Mouse (Mus musculus): ENCODE data around the gene Capn9. TPM values are rescaled to one million over a fixed set of nuclear protein-coding genes. Genes with fewer than 3 reads are reported as not detected.
A peak's percentile ranks its signal among the peaks of the same experiment; 100 is the strongest.

Gene Capn9
- not detected in 2 replicates for polyA plus RNA-seq (2012; rRNA removed)

- Histone ChIP-seq H3K36me3 (ENCODE audit: control insufficient read depth, insufficient read depth, low read length) (no peaks in the 10 kb centered on the region), H3K4me3 (ENCODE audit: insufficient read depth, low read depth, low read length) (no peak within 1 kb of the TSS), H3K27ac (ENCODE audit: insufficient read depth, low read depth, low read length) (no peak within 1 kb of the TSS), H3K27me3 (replicated peaks; ENCODE audit: control insufficient read depth, insufficient read depth, low read length) (no peaks in the 10 kb centered on the region), H3K4me1 (ENCODE audit: control insufficient read depth, insufficient read depth, low read length) (no peaks in the 10 kb centered on the region; the same call in 1 of the 2 replicates)
- TF ChIP-seq CTCF (conservative IDR thresholded peaks at IDR 0.05; ENCODE audit: insufficient read depth, insufficient read length, low read depth, low read length) (no peak), POLR2A (IDR thresholded peaks at IDR 0.05; ENCODE audit: low read depth, low read length) (no peak)
- WGBS: 73% methylated on average over 8 of the region's 8 CpGs
- DNase-seq: no peak
Observed at GRCm38 (mm10) chr8:124575811-124576210, at the start of gene Capn9. Gene Capn9, plus strand, starts transcription at chr8:124576111.

- Histone ChIP-seq H3K36me3 (ENCODE audit: control insufficient read depth, insufficient read depth, low read length) (no peaks in the 10 kb centered on the region; the same call in 1 of the 2 replicates), H3K27me3 (replicated peaks; ENCODE audit: control insufficient read depth, insufficient read depth, low read length) (no peaks in the 10 kb centered on the region), H3K4me3 (ENCODE audit: insufficient read depth, low read depth, low read length) (no peak overlapping the region), H3K27ac (ENCODE audit: insufficient read depth, low read depth, low read length) (no peak overlapping the region), H3K4me1 (ENCODE audit: control insufficient read depth, insufficient read depth, low read length) (peaks cover 9% of the 10 kb centered on the region; the same call in 1 of the 2 replicates)
- no peak for DNase-seq
- WGBS: 86% methylated on average over 11 of the region's 11 CpGs
- no peak for TF ChIP-seq POLR2A (IDR thresholded peaks at IDR 0.05; ENCODE audit: low read depth, low read length)
- no peak for TF ChIP-seq CTCF (conservative IDR thresholded peaks at IDR 0.05; ENCODE audit: insufficient read depth, insufficient read length, low read depth, low read length)
Observed at GRCm38 (mm10) chr8:124526261-124526660, 49.6 kb upstream of the Capn9 start.

GRCm38 (mm10) chr8:124530076-124530475 lies 45.8 kb upstream of the Capn9 start:
- Histone ChIP-seq H3K4me1 (ENCODE audit: control insufficient read depth, insufficient read depth, low read length) (no peaks in the 10 kb centered on the region), H3K36me3 (ENCODE audit: control insufficient read depth, insufficient read depth, low read length) (peaks cover 1% of the 10 kb centered on the region; the same call in 1 of the 2 replicates), H3K27me3 (replicated peaks; ENCODE audit: control insufficient read depth, insufficient read depth, low read length) (no peaks in the 10 kb centered on the region), H3K4me3 (ENCODE audit: insufficient read depth, low read depth, low read length) (no peak overlapping the region), H3K27ac (ENCODE audit: insufficient read depth, low read depth, low read length) (no peak overlapping the region)
- no peak for TF ChIP-seq POLR2A (IDR thresholded peaks at IDR 0.05; ENCODE audit: low read depth, low read length)
- TF ChIP-seq CTCF (conservative IDR thresholded peaks at IDR 0.05; ENCODE audit: insufficient read depth, insufficient read length, low read depth, low read length): no peak
- 62% methylated on average over 14 of the region's 14 CpGs for WGBS
- peak; percentile 42 for DNase-seq

- 89% methylated on average over 7 of the region's 7 CpGs for WGBS
- no peaks in the 10 kb centered on the region for H3K27me3 ChIP-seq (replicated peaks; ENCODE audit: control insufficient read depth, insufficient read depth, low read length)
- DNase-seq: no peak
- no peak for TF ChIP-seq POLR2A (IDR thresholded peaks at IDR 0.05; ENCODE audit: low read depth, low read length)
- TF ChIP-seq CTCF (conservative IDR thresholded peaks at IDR 0.05; ENCODE audit: insufficient read depth, insufficient read length, low read depth, low read length): no peak
- peaks cover 1% of the 10 kb centered on the region; the same call in 1 of the 2 replicates for H3K36me3 ChIP-seq (ENCODE audit: control insufficient read depth, insufficient read depth, low read length)
- no peak overlapping the region for H3K4me3 ChIP-seq (ENCODE audit: insufficient read depth, low read depth, low read length)
- no peak overlapping the region for H3K27ac ChIP-seq (ENCODE audit: insufficient read depth, low read depth, low read length)
- H3K4me1 ChIP-seq (ENCODE audit: control insufficient read depth, insufficient read depth, low read length): no peaks in the 10 kb centered on the region
Observed at GRCm38 (mm10) chr8:124530556-124530955, 45.4 kb upstream of the Capn9 start.

- DNase-seq: no peak
- TF ChIP-seq POLR2A (IDR thresholded peaks at IDR 0.05; ENCODE audit: low read depth, low read length): no peak
- no peak for TF ChIP-seq CTCF (conservative IDR thresholded peaks at IDR 0.05; ENCODE audit: insufficient read depth, insufficient read length, low read depth, low read length)
- Histone ChIP-seq H3K4me3 (ENCODE audit: insufficient read depth, low read depth, low read length) (no peak overlapping the region), H3K36me3 (ENCODE audit: control insufficient read depth, insufficient read depth, low read length) (peaks cover 1% of the 10 kb centered on the region; the same call in 1 of the 2 replicates), H3K27ac (ENCODE audit: insufficient read depth, low read depth, low read length) (no peak overlapping the region), H3K27me3 (replicated peaks; ENCODE audit: control insufficient read depth, insufficient read depth, low read length) (no peaks in the 10 kb centered on the region), H3K4me1 (ENCODE audit: control insufficient read depth, insufficient read depth, low read length) (no peaks in the 10 kb centered on the region)
- 74% methylated on average over 4 of the region's 4 CpGs for WGBS
Observed at GRCm38 (mm10) chr8:124530996-124531395, 44.9 kb upstream of the Capn9 start.

GRCm38 (mm10) chr8:124532626-124533025 lies 43.3 kb upstream of the Capn9 start:
- no peaks in the 10 kb centered on the region for H3K27me3 ChIP-seq (replicated peaks; ENCODE audit: control insufficient read depth, insufficient read depth, low read length)
- H3K4me3 ChIP-seq (ENCODE audit: insufficient read depth, low read depth, low read length): no peak overlapping the region
- H3K27ac ChIP-seq (ENCODE audit: insufficient read depth, low read depth, low read length): no peak overlapping the region
- TF ChIP-seq POLR2A (IDR thresholded peaks at IDR 0.05; ENCODE audit: low read depth, low read length) (no peak), CTCF (conservative IDR thresholded peaks at IDR 0.05; ENCODE audit: insufficient read depth, insufficient read length, low read depth, low read length) (no peak)
- WGBS: 84% methylated on average over 3 of the region's 3 CpGs
- H3K4me1 ChIP-seq (ENCODE audit: control insufficient read depth, insufficient read depth, low read length): no peaks in the 10 kb centered on the region
- DNase-seq: no peak
- H3K36me3 ChIP-seq (ENCODE audit: control insufficient read depth, insufficient read depth, low read length): peaks cover 1% of the 10 kb centered on the region; the same call in 1 of the 2 replicates

GRCm38 (mm10) chr8:124535451-124535850 lies 40.5 kb upstream of the Capn9 start:
- no peak for TF ChIP-seq CTCF (conservative IDR thresholded peaks at IDR 0.05; ENCODE audit: insufficient read depth, insufficient read length, low read depth, low read length)
- no peak for TF ChIP-seq POLR2A (IDR thresholded peaks at IDR 0.05; ENCODE audit: low read depth, low read length)

More at GRCm38 (mm10) chr8:124535451-124535850, 40.5 kb upstream of the Capn9 start:
- no peaks in the 10 kb centered on the region for H3K27me3 ChIP-seq (replicated peaks; ENCODE audit: control insufficient read depth, insufficient read depth, low read length)
- H3K4me3 ChIP-seq (ENCODE audit: insufficient read depth, low read depth, low read length): no peak overlapping the region
- H3K27ac ChIP-seq (ENCODE audit: insufficient read depth, low read depth, low read length): no peak overlapping the region
- no peak for DNase-seq
- H3K4me1 ChIP-seq (ENCODE audit: control insufficient read depth, insufficient read depth, low read length): no peaks in the 10 kb centered on the region
- WGBS: 92% methylated on average over 5 of the region's 5 CpGs
- peaks cover 1% of the 10 kb centered on the region; the same call in 1 of the 2 replicates for H3K36me3 ChIP-seq (ENCODE audit: control insufficient read depth, insufficient read depth, low read length)

Measured in kidney, adult 2 months (tissue).